Mouse (Mus musculus) neural tube, embryonic 14.5 days (tissue): ENCODE results near the gene Camk1. TPM values are rescaled to one million over a fixed set of nuclear protein-coding genes. Genes with fewer than 3 reads are reported as not detected.

ENCODE experiments used
- ATAC-seq: fragments of 200-750 bp; cut with Nextera tagmentation; 2 replicates; pipeline ENCODE4 v1.8.0; 2017; ENCODE audit warnings: low read depth, mild to moderate bottlenecking, moderate TSS enrichment, moderate library complexity
- H3K27ac ChIP-seq: fragments of 300-500 bp; sonication (generic); 2 replicates; pipeline ENCODE4 v1.5.1; 2014; ENCODE audit warnings: low read depth, mild to moderate bottlenecking, control low read depth, low read length, moderate library complexity, mixed read lengths
- H3K27me3 ChIP-seq: fragments of 300-500 bp; sonication (generic); 2 replicates; pipeline ENCODE4 v1.6.1; 2014; ENCODE audit warnings: low read length; ENCODE audit not compliant: control insufficient read depth, insufficient read depth
- H3K36me3 ChIP-seq: fragments of 300-500 bp; sonication (generic); 2 replicates; pipeline ENCODE4 v1.6.1; 2014; ENCODE audit warnings: low read length, mixed read lengths; ENCODE audit not compliant: control insufficient read depth, insufficient read depth
- H3K4me1 ChIP-seq: fragments of 300-500 bp; sonication (generic); 2 replicates; pipeline ENCODE4 v1.6.1; 2014; ENCODE audit warnings: low read length; ENCODE audit not compliant: control insufficient read depth, insufficient read depth
- H3K4me2 ChIP-seq: fragments of 300-500 bp; sonication (generic); 2 replicates; pipeline ENCODE4 v1.6.1; 2014; ENCODE audit warnings: mild to moderate bottlenecking, low read depth, low read length, control low read depth
- H3K4me3 ChIP-seq: fragments of 300-500 bp; sonication (generic); 2 replicates; pipeline ENCODE4 v1.5.1; 2014; ENCODE audit warnings: low read depth, low read length, control low read depth, mixed read lengths
- H3K9ac ChIP-seq: fragments of 300-500 bp; sonication (generic); replicated peaks from 2 replicates; pipeline ENCODE4 v1.6.1; 2014; ENCODE audit warnings: low read depth, mild to moderate bottlenecking, control low read depth, low read length, mixed read lengths
- H3K9me3 ChIP-seq: fragments of 300-500 bp; sonication (generic); 2 replicates; pipeline ENCODE4 v1.6.1; 2016; ENCODE audit warnings: low read length; ENCODE audit not compliant: control insufficient read depth
- WGBS: fragments of 180-500 bp; shearing (Covaris S2); extraction: QIAGEN DNeasy Blood & Tissue Kit; methylation state at CpG from one replicate; pipeline ENCODE4 v1.1.7; 2014; 5-methylcytosine and 5-hydroxymethylcytosine counted together
- polyA plus RNA-seq: library from polyadenylated mRNA; unstranded; fragments of >200 nt; fragmentation: Nextera tagmentation; extraction: Ambion mirVana; gene quantifications from 2 replicates; pipeline ENCODE4 v1.2.1, GENCODE M21; 2014

Camk1 gene
- polyA plus RNA-seq: 93.6 and 110 TPM in 2 replicates

GRCm38 (mm10) chr6:113343177-113344092 is at the start of gene Camk1:
Gene Camk1, minus strand, starts transcription at chr6:113343984.
- Histone ChIP-seq H3K36me3 (peaks cover 13% of the 10 kb centered on the region), H3K4me3 (peak within 1 kb of the TSS; percentile 45), H3K4me1 (peaks cover 12% of the 10 kb centered on the region; the same call in 1 of the 2 replicates), H3K4me2 (peak within 1 kb of the TSS; percentile 62), H3K27ac (0 out of 2 replicates have a peak within 1 kb of the TSS, but pooled peaks have one; percentile 16), H3K9ac (peak within 1 kb of the TSS; percentile 72), H3K9me3 (no peaks in the 10 kb centered on the region), H3K27me3 (no peaks in the 10 kb centered on the region)
- 16% methylated on average over 32 of the region's 32 CpGs for WGBS
- peak; percentile 85 for ATAC-seq

GRCm38 (mm10) chr6:113392387-113393071 is 48.7 kb upstream of the Camk1 start:
- peaks cover 33% of the 10 kb centered on the region for H3K36me3 ChIP-seq

GRCm38 (mm10) chr6:113392015-113392386 is 48.2 kb upstream of the Camk1 start:
- H3K4me2 ChIP-seq: peak overlapping the region; percentile 74
- peak overlapping the region; percentile 34 for H3K4me3 ChIP-seq
- H3K4me1 ChIP-seq: peaks cover 5% of the 10 kb centered on the region; the same call in 1 of the 2 replicates
- H3K9me3 ChIP-seq: no peaks in the 10 kb centered on the region
- 22% methylated on average over 10 of the region's 10 CpGs for WGBS
- ATAC-seq: no peak
- H3K27me3 ChIP-seq: no peaks in the 10 kb centered on the region
- H3K36me3 ChIP-seq: peaks cover 38% of the 10 kb centered on the region
- H3K9ac ChIP-seq: peak overlapping the region; percentile 58
- no peak overlapping the region for H3K27ac ChIP-seq

More at GRCm38 (mm10) chr6:113392387-113393071, 48.7 kb upstream of the Camk1 start:
- H3K9ac ChIP-seq: peak overlapping the region; percentile 58
- H3K4me3 ChIP-seq: peak overlapping the region; percentile 34
- H3K4me2 ChIP-seq: peak overlapping the region; percentile 74
- peak overlapping the region; percentile 50 for H3K27ac ChIP-seq
- H3K27me3 ChIP-seq: no peaks in the 10 kb centered on the region
- peaks cover 5% of the 10 kb centered on the region; the same call in 1 of the 2 replicates for H3K4me1 ChIP-seq
- WGBS: 2% methylated on average over 51 of the region's 51 CpGs
- ATAC-seq: peak; percentile 90
- H3K9me3 ChIP-seq: no peaks in the 10 kb centered on the region

GRCm38 (mm10) chr6:113390715-113391114 is 46.9 kb upstream of the Camk1 start:
- no peaks in the 10 kb centered on the region for H3K27me3 ChIP-seq
- WGBS: 73% methylated on average over 3 of the region's 3 CpGs
- no peak overlapping the region for H3K27ac ChIP-seq
- H3K4me3 ChIP-seq: no peak overlapping the region
- peaks cover 46% of the 10 kb centered on the region for H3K36me3 ChIP-seq
- no peak for ATAC-seq
- no peak overlapping the region for H3K4me2 ChIP-seq
- H3K9ac ChIP-seq: no peak overlapping the region
- H3K9me3 ChIP-seq: no peaks in the 10 kb centered on the region
- peaks cover 5% of the 10 kb centered on the region; the same call in 1 of the 2 replicates for H3K4me1 ChIP-seq

- WGBS: 85% methylated on average over 8 of the region's 8 CpGs
- ATAC-seq: no peak
- H3K4me1 ChIP-seq: peaks cover 5% of the 10 kb centered on the region; the same call in 1 of the 2 replicates
- H3K4me3 ChIP-seq: no peak within 1 kb of the TSS
- H3K9ac ChIP-seq: no peak within 1 kb of the TSS
- no peaks in the 10 kb centered on the region for H3K9me3 ChIP-seq
- H3K36me3 ChIP-seq: peaks cover 56% of the 10 kb centered on the region
- H3K27ac ChIP-seq: no peak within 1 kb of the TSS
- no peak within 1 kb of the TSS for H3K4me2 ChIP-seq
- no peaks in the 10 kb centered on the region for H3K27me3 ChIP-seq
These were observed 45.2 kb upstream of the Camk1 start, which contains the start of gene Ttll3 for GRCm38 (mm10) chr6:113388960-113389359. Gene Ttll3, plus strand, starts transcription at chr6:113389260.

GRCm38 (mm10) chr6:113386025-113386424 is 42.2 kb upstream of the Camk1 start:
- Histone ChIP-seq H3K9ac (no peak overlapping the region), H3K36me3 (peaks cover 80% of the 10 kb centered on the region), H3K4me3 (no peak overlapping the region), H3K4me1 (no peaks in the 10 kb centered on the region), H3K27ac (no peak overlapping the region), H3K27me3 (no peaks in the 10 kb centered on the region), H3K4me2 (no peak overlapping the region), H3K9me3 (no peaks in the 10 kb centered on the region)
- WGBS: 66% methylated on average over 3 of the region's 3 CpGs
- peak; percentile 77 for ATAC-seq

- 88% methylated on average over 11 of the region's 11 CpGs for WGBS
- no peaks in the 10 kb centered on the region for H3K9me3 ChIP-seq
- H3K36me3 ChIP-seq: peaks cover 81% of the 10 kb centered on the region
- no peak for ATAC-seq
- H3K27ac ChIP-seq: 0 out of 2 replicates have a peak overlapping the region, but pooled peaks have one; percentile 28
- no peaks in the 10 kb centered on the region for H3K4me1 ChIP-seq
- no peak overlapping the region for H3K4me2 ChIP-seq
- H3K9ac ChIP-seq: no peak overlapping the region
- no peaks in the 10 kb centered on the region for H3K27me3 ChIP-seq
- H3K4me3 ChIP-seq: no peak overlapping the region
These were observed 41.5 kb upstream of the Camk1 start for GRCm38 (mm10) chr6:113385160-113385714.

GRCm38 (mm10) chr6:113384351-113384927 is 40.7 kb upstream of the Camk1 start:
- Histone ChIP-seq H3K4me2 (no peak overlapping the region), H3K9ac (no peak overlapping the region), H3K27ac (peak overlapping the region; percentile 44; the same call in 1 of the 2 replicates), H3K4me1 (no peaks in the 10 kb centered on the region), H3K27me3 (no peaks in the 10 kb centered on the region), H3K4me3 (no peak overlapping the region), H3K36me3 (peaks cover 73% of the 10 kb centered on the region), H3K9me3 (no peaks in the 10 kb centered on the region)
- ATAC-seq: peak; percentile 67
- WGBS: 78% methylated on average over 8 of the region's 8 CpGs
